Mouse (Mus musculus) thymus, postnatal 0 days (tissue): Measurements from ENCODE around the gene Adamts18. TPM values are rescaled to one million over a fixed set of nuclear protein-coding genes. Genes with fewer than 3 reads are reported as not detected.
"Not testable (repeated sequence)": the region's sequence is repeated elsewhere in the genome, so short reads cannot be mapped to it uniquely, and the experiment has no call there.

Experiments
- DNase-seq: peaks from one replicate; pipeline ENCODE4 v3.0.0-alpha.2; 2015; ENCODE audit warnings: low spot score
- polyA plus RNA-seq: library from polyadenylated mRNA; unstranded; fragments of >200 nt; fragmentation: Nextera tagmentation; extraction: Ambion mirVana; gene quantifications from 2 replicates; pipeline ENCODE4 v1.2.1, GENCODE M21; 2015

The Adamts18 gene
- polyA plus RNA-seq, 1 experiment from 2014 or later: 1.2 TPM

- DNase-seq: no peak
Measured at GRCm38 (mm10) chr8:113844801-113845301, 3.7 kb downstream of the Adamts18 start.

- no peak for DNase-seq
Measured at GRCm38 (mm10) chr8:113838211-113838610, 10.3 kb downstream of the Adamts18 start.

- DNase-seq: no peak
Measured at GRCm38 (mm10) chr8:113837570-113837915, 11.0 kb downstream of the Adamts18 start.

GRCm38 (mm10) chr8:113836892-113837569, 11.5 kb downstream of the Adamts18 start:
- DNase-seq: no peak

GRCm38 (mm10) chr8:113833644-113834043, 14.9 kb downstream of the Adamts18 start:
- no peak for DNase-seq

- no peak for DNase-seq
Measured at GRCm38 (mm10) chr8:113827270-113827669, 21.3 kb downstream of the Adamts18 start.

- DNase-seq: no peak
Measured at GRCm38 (mm10) chr8:113820983-113821587, 27.5 kb downstream of the Adamts18 start.

GRCm38 (mm10) chr8:113813966-113814365, 34.6 kb downstream of the Adamts18 start:
- DNase-seq: peak; percentile 1

- no peak for DNase-seq
Measured at GRCm38 (mm10) chr8:113811521-113811920, 37.0 kb downstream of the Adamts18 start.

- DNase-seq: no peak
Measured at GRCm38 (mm10) chr8:113809929-113810328, 38.6 kb downstream of the Adamts18 start.

- no peak for DNase-seq
Measured at GRCm38 (mm10) chr8:113803830-113804611, 44.5 kb downstream of the Adamts18 start.

- DNase-seq: no peak
Measured at GRCm38 (mm10) chr8:113801551-113801950, 47.0 kb downstream of the Adamts18 start.

GRCm38 (mm10) chr8:113800556-113800955, 48.0 kb downstream of the Adamts18 start:
- not testable (repeated sequence) for DNase-seq

GRCm38 (mm10) chr8:113799550-113799949, 49.0 kb downstream of the Adamts18 start:
- no peak for DNase-seq

- DNase-seq: no peak
Measured at GRCm38 (mm10) chr8:113791856-113792255, 56.7 kb downstream of the Adamts18 start.

- DNase-seq: no peak
Measured at GRCm38 (mm10) chr8:113791061-113791460, 57.5 kb downstream of the Adamts18 start.

GRCm38 (mm10) chr8:113783711-113784110, 64.8 kb downstream of the Adamts18 start:
- DNase-seq: no peak

- DNase-seq: no peak
Measured at GRCm38 (mm10) chr8:113781554-113781953, 67.0 kb downstream of the Adamts18 start.

GRCm38 (mm10) chr8:113775361-113775760, 73.2 kb downstream of the Adamts18 start:
- no peak for DNase-seq

GRCm38 (mm10) chr8:113768861-113769410, 79.6 kb downstream of the Adamts18 start:
- no peak for DNase-seq

- no peak for DNase-seq
Measured at GRCm38 (mm10) chr8:113765121-113765520, 83.4 kb downstream of the Adamts18 start.
